Mouse (Mus musculus) heart, postnatal 0 days (tissue): Measurements from ENCODE around the gene Ssh2. TPM values are rescaled to one million over a fixed set of nuclear protein-coding genes. Genes with fewer than 3 reads are reported as not detected.

Source experiments
- ATAC-seq: fragments of 200-750 bp; cut with Nextera tagmentation; 2 replicates; pipeline ENCODE4 v1.8.0; 2017; ENCODE audit warnings: low read depth, moderate number of reproducible peaks, moderate library complexity; ENCODE audit not compliant: insufficient read depth
- DNase-seq: peaks from one replicate; pipeline ENCODE4 v3.0.0-alpha.2; 2016; ENCODE audit warnings: low spot score
- H3K27ac ChIP-seq: fragments of 300-500 bp; sonication (generic); 2 replicates; pipeline ENCODE4 v1.5.1; 2014; ENCODE audit warnings: low read depth, mild to moderate bottlenecking
- H3K27me3 ChIP-seq: fragments of 300-500 bp; sonication (generic); 2 replicates; pipeline ENCODE4 v1.6.1; 2014; ENCODE audit warnings: low read length, mixed read lengths; ENCODE audit not compliant: control insufficient read depth, insufficient read depth
- H3K36me3 ChIP-seq: fragments of 300-500 bp; sonication (generic); replicated peaks from 2 replicates; pipeline ENCODE4 v1.6.1; 2014; ENCODE audit warnings: low read length, mixed read lengths; ENCODE audit not compliant: control insufficient read depth, insufficient read depth
- H3K4me1 ChIP-seq: fragments of 300-500 bp; sonication (generic); 2 replicates; pipeline ENCODE4 v1.6.1; 2014; ENCODE audit warnings: antibody characterized with exemption; ENCODE audit not compliant: control insufficient read depth, insufficient read depth
- H3K4me2 ChIP-seq: fragments of 300-500 bp; sonication (generic); 2 replicates; pipeline ENCODE4 v1.6.1; 2014; ENCODE audit warnings: low read depth, mild to moderate bottlenecking, low read length, moderate library complexity
- H3K4me3 ChIP-seq: fragments of 300-500 bp; sonication (generic); 2 replicates; pipeline ENCODE4 v1.5.1; 2014; ENCODE audit warnings: low read depth, low read length
- H3K9ac ChIP-seq: fragments of 300-500 bp; sonication (generic); replicated peaks from 2 replicates; pipeline ENCODE4 v1.6.1; 2014; ENCODE audit warnings: low read depth, low read length, mixed read lengths
- H3K9me3 ChIP-seq: fragments of 300-500 bp; sonication (generic); replicated peaks from 2 replicates; pipeline ENCODE4 v1.6.1; 2016; ENCODE audit warnings: low read length; ENCODE audit not compliant: control insufficient read depth
- CTCF ChIP-seq: IDR thresholded peaks from 2 replicates; pipeline ENCODE4 v1.5.1; 2016; ENCODE audit warnings: antibody characterized with exemption, control low read depth, low read depth
- EP300 ChIP-seq: IDR thresholded peaks from 2 replicates; pipeline ENCODE4 v1.6.1; 2016; ENCODE audit warnings: antibody characterized with exemption, low read depth
- WGBS: fragments of 180-500 bp; shearing (Covaris S2); extraction: QIAGEN DNeasy Blood & Tissue Kit; methylation state at CpG from one replicate; pipeline ENCODE4 v1.1.7; 2014; 5-methylcytosine and 5-hydroxymethylcytosine counted together
- polyA plus RNA-seq: library from polyadenylated mRNA; unstranded; fragments of >200 nt; fragmentation: Nextera tagmentation; extraction: Ambion mirVana; gene quantifications from 2 replicates; pipeline ENCODE4 v1.2.1, GENCODE M21; 2015
- total RNA-seq: library from RNA; depleted of rRNA; stranded (reverse); fragments of >200 nt; gene quantifications from 2 replicates; pipeline ENCODE4 v1.2.3, GENCODE M21; 2014; ENCODE audit warnings: low replicate concordance

The Ssh2 gene
- total and polyA plus RNA-seq, 2 experiments from 2014 or later = 21.0 to 60.6 TPM

DNA sequence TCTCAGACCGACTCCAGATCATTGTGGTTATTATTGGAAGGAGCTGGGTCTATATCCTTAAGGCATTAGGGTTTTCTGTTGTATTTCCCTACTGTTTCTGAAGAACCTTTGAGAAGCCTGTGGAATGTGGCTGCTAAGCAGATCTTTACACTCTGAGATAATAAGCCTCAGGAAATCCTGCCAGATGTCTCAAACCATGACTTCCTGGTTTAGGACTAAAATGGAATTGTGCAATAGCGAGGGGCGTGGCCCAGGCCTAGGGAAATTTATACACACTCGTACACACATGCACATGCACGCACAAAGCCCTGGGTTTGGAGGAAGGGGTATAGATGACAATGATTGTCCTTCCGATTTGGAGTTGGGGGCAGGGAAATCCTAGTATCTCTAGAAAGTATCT lies 193.8 kb downstream of the Ssh2 start:
- Histone ChIP-seq H3K9ac (no peak overlapping the region), H3K27ac (peak overlapping the region; percentile 56), H3K27me3 (no peaks in the 10 kb centered on the region), H3K4me2 (no peak overlapping the region), H3K9me3 (no peaks in the 10 kb centered on the region), H3K4me3 (no peak overlapping the region), H3K36me3 (peaks cover 23% of the 10 kb centered on the region), H3K4me1 (no peaks in the 10 kb centered on the region)
- DNase-seq (peak; percentile 76), ATAC-seq (peak; percentile 41)
- 67% methylated on average over 6 of the region's 6 CpGs for WGBS
- no peak; the same call in 1 of the 2 replicates for TF ChIP-seq EP300

- TF ChIP-seq CTCF (no peak), EP300 (no peak)
- Histone ChIP-seq H3K4me3 (no peak overlapping the region), H3K9me3 (no peaks in the 10 kb centered on the region), H3K27me3 (no peaks in the 10 kb centered on the region), H3K36me3 (peaks cover 18% of the 10 kb centered on the region), H3K9ac (no peak overlapping the region), H3K27ac (no peak overlapping the region), H3K4me2 (no peak overlapping the region), H3K4me1 (peaks cover 7% of the 10 kb centered on the region; the same call in 1 of the 2 replicates)
- ATAC-seq (no peak), DNase-seq (no peak)
Measured at GRCm38 (mm10) chr11:77411284-77411683, 195.2 kb downstream of the Ssh2 start.

DNA sequence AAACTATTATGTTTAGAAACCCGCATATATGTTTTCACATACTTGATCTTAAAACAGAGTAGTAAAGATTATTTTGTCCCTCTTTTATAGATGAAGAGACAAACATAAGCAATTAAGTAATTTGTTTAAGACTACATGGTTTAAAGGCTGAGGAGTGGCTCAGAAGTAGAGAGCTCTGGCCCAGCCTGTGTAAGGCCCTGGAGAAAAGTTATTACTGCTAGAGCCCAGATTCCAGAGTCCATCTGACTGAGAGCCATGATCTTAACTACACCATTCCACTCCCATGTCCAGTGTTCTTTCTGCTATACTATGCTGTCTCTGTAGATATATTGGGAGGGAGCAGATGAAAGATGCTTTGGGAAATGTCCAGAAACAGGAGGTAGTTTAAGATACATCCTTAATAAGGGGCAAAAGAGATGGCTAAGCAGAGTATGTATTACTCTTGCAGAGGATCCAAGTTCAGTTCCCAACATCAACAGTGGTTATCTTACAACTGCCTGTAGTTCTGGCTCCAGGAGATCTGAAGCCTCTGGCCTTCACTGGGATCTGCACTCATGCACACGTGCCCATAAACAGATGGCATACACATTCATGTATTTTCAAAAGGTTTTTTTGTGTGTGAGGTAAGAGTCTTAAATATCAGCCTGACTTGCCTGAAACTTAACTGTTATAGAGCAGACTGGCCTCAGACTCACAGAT lies 198.2 kb downstream of the Ssh2 start:
- Histone ChIP-seq H3K9me3 (no peaks in the 10 kb centered on the region), H3K36me3 (0 out of 2 replicates have a peak, but pooled peaks cover 14% of the 10 kb centered on the region), H3K4me3 (no peak overlapping the region), H3K27me3 (no peaks in the 10 kb centered on the region), H3K9ac (no peak overlapping the region), H3K4me1 (peaks cover 11% of the 10 kb centered on the region; the same call in 1 of the 2 replicates), H3K27ac (0 out of 2 replicates have a peak overlapping the region, but pooled peaks have one; percentile 44), H3K4me2 (no peak overlapping the region)
- DNase-seq (no peak), ATAC-seq (no peak)
- 81% methylated on average over 2 of the region's 2 CpGs for WGBS
- no peak for TF ChIP-seq CTCF
- no peak for TF ChIP-seq EP300

- Histone ChIP-seq H3K36me3 (peaks cover 13% of the 10 kb centered on the region), H3K4me1 (peaks cover 27% of the 10 kb centered on the region), H3K9me3 (no peaks in the 10 kb centered on the region), H3K4me3 (no peak overlapping the region), H3K9ac (no peak overlapping the region), H3K27ac (peak overlapping the region; percentile 72), H3K27me3 (no peaks in the 10 kb centered on the region), H3K4me2 (no peak overlapping the region)
- DNase-seq (peak; percentile 51), ATAC-seq (peak; percentile 81; the same call in 1 of the 2 replicates)
- 62% methylated on average over 4 of the region's 4 CpGs for WGBS
- TF ChIP-seq CTCF = no peak
Measured at GRCm38 (mm10) chr11:77416212-77417000, 200.3 kb downstream of the Ssh2 start.

- WGBS = 90% methylated on average over 4 of the region's 4 CpGs
- peaks cover 27% of the 10 kb centered on the region for H3K36me3 ChIP-seq
- no peak for TF ChIP-seq CTCF
- TF ChIP-seq EP300 = no peak
- H3K4me3 ChIP-seq = no peak overlapping the region
- peaks cover 32% of the 10 kb centered on the region for H3K4me1 ChIP-seq
- H3K9me3 ChIP-seq = no peaks in the 10 kb centered on the region
- H3K9ac ChIP-seq = no peak overlapping the region
- no peak overlapping the region for H3K27ac ChIP-seq
- H3K27me3 ChIP-seq = no peaks in the 10 kb centered on the region
- DNase-seq = no peak
- ATAC-seq = no peak
- no peak overlapping the region for H3K4me2 ChIP-seq
Measured at GRCm38 (mm10) chr11:77418021-77418420, 201.9 kb downstream of the Ssh2 start.
